Mouse (Mus musculus) CH12.LX (cell line): ENCODE data around the gene Etv2.

Experiments
- MXI1 ChIP-seq: IDR thresholded peaks from 2 replicates; pipeline ENCODE4 v1.6.1; 2011; ENCODE audit warnings: mild to moderate bottlenecking, low read depth, low read length, improper control_type of control experiment
- NELFE ChIP-seq: IDR thresholded peaks from 2 replicates; pipeline ENCODE4 v1.6.1; 2011; ENCODE audit warnings: low read depth, low read length, improper control_type of control experiment
- SMC3 ChIP-seq: IDR thresholded peaks from 2 replicates; pipeline ENCODE4 v1.6.1; 2011; ENCODE audit warnings: low read depth, low read length, improper control_type of control experiment
- ZMIZ1 ChIP-seq: IDR thresholded peaks from 2 replicates; pipeline ENCODE4 v1.6.1; 2012; ENCODE audit warnings: low read depth, mild to moderate bottlenecking, inconsistent platforms, low read length, improper control_type of control experiment

DNA sequence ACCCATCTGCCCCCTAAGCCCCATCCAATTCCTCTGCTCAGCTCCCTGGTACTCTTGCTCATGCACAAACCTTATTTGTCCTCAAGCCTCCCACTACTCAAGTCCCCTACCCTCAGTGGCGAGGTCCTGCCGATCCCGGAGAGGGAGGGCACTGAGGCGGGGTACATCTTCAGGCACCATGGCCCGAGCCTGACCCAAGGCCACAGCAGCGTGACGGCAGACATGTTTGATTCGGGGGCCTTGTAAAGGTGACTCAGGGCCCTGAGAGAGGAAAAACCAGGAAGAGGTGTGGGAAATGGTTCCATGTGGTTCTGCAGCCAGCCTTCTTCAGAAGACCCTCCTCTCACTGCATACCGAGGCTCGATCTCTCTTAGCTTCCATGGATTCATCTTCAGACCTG lies 51.3 kb downstream of the Etv2 start:
- TF ChIP-seq SMC3 (no peak), NELFE (no peak), ZMIZ1 (no peak), MXI1 (no peak)
